Mouse (Mus musculus): Measurements from ENCODE around the gene Mvb12b. TPM values are rescaled to one million over a fixed set of nuclear protein-coding genes. Genes with fewer than 3 reads are reported as not detected.

The Mvb12b gene
- total RNA-seq, 2 experiments from 2014 or later = 19.7 to 22.7 TPM

GRCm38 (mm10) chr2:33729701-33730100 lies 158.0 kb downstream of the Mvb12b start:
- DNase-seq = no peak

GRCm38 (mm10) chr2:33727199-33727598 lies 160.5 kb downstream of the Mvb12b start:
- DNase-seq = no peak

DNA sequence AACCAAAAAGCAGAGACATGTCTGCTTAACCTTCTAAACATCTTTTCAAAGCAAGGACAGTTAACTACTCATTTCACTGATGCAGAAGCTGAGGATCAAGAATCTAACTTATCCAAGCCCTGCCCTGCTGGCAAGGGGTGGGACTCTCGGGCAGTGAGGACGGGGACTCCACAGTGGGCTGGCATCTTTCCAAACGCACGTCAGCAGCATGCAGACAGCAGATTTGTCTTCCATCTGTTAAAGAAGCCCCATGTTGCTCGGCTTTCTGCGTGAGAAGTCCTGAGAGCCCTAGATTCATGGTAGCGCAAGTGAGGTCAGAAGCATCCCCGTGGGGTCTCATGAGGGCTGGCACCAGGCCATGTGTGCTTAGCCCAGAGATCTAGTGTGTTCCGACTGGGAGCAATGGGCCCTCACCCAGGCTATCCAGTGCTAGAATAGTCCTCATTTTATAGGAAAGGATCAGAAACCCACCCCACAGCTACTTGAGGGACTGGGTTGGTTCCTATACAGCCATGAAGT lies 167.3 kb downstream of the Mvb12b start:
- no peak for DNase-seq

GRCm38 (mm10) chr2:33719339-33720066 lies 168.2 kb downstream of the Mvb12b start:
- no peak for DNase-seq

DNA sequence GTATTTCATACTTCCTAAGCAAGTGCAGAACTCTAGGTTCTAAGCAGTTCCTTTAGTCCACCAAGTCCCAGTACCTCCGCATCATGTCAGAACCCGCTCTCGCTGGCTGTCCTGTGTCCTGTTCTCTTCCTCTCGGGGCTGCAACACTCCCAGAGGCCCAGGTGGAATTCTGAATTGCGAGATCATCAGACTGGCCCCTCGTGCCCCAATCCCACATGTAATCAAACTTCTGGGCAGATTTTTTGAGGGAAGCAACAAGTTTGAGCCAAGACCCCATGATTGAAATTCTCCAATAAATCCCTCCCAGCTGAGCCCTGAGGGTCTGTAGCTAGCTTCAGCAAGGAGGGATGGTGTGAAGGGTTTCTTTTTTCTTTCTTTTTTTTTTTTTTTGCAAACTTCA lies 169.2 kb downstream of the Mvb12b start:
- DNase-seq = no peak

DNA sequence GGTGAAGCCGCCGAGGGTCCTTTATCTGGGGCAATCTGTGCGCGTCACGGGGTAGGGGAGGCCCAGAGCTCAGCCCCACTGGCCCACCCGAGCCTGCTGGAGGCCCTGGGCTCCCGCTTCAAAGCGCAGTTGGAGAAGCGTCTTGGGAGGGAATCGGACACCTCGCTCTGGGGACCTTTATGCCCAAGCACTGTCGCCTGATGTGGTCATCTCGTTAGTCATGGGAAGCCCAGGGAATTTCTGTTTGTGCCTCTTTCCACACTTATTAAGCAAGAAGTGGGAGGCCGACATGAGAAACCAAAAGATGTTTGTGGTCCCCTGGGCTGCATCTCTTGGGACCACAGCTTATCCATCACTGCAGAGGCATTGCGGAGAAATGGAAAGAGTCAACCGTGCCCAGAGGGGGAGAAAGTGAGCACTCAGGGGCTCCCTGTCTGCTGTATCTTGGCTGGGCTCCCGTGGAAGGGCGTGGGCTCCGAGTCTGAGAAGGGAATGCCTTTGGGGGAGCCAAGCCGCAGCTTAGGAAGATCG lies 169.9 kb downstream of the Mvb12b start:
- DNase-seq = no peak

DNA sequence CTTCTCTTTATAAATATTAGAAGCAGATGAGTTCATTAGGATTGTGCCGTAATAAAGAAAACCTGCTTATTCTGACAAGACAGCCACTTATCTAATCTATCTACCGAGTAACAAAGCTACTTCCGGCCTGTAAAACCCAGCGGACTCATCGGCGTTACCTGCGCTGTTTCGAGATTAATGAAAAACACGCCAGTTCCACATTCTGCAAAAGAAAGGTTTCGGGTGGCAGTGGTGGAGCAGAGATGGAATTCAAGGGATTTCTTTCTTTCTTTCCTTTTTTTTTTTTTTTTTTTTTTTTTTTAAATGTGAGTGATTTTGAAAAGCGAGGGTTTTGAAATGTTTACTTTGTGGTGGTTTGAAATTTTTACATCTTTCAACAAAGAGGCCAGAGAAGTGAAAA lies 170.4 kb downstream of the Mvb12b start:
- no peak for DNase-seq

- no peak for DNase-seq
These were observed 170.9 kb downstream of the Mvb12b start for GRCm38 (mm10) chr2:33716878-33717277.

- DNase-seq = no peak
These were observed 172.8 kb downstream of the Mvb12b start for GRCm38 (mm10) chr2:33714932-33715331.

- no peak for DNase-seq
These were observed 174.0 kb downstream of the Mvb12b start for GRCm38 (mm10) chr2:33713580-33714260.

- DNase-seq = no peak
These were observed 174.9 kb downstream of the Mvb12b start for GRCm38 (mm10) chr2:33712811-33713210.

DNA sequence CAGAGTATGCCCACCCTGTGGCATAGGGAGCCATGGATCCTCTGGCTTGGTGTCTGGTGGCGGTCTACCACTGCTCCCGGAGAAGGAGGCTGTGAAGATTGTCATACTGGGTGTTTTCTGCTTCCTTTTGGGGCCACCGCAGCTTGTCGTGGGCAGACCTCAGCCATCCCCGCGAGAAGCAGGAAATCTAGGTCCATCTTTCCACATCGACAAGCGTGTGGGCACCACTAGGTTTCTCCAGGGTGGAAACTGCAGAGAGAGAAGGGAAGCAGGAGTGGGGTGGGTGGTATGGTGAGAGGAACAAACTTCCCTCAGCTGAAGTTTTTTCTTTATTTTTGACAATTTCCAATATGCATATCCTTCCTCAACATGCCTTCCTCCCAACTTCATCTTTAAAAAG lies 178.9 kb downstream of the Mvb12b start:
- no peak for DNase-seq

GRCm38 (mm10) chr2:33708096-33708495 lies 179.7 kb downstream of the Mvb12b start:
- no peak for DNase-seq

DNA sequence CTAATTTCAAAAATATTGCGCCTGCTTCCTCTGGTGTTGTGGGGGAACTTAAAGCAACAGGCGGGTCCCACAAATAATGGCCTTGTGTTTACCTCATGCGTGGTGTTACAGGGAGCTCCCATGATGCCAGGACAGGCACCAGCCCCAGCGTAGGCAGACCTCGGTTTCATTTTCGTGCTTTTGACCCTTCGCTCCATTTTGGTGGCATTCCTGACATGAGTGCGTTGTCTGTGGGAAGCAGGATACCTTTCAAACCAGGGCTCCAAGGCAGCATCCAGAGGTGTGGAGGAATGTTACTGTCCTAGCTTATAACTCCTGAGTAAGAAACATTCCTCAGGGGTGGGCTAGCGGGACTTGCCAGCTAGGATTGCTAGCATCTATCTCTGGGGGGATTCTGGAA lies 181.3 kb downstream of the Mvb12b start:
- DNase-seq = no peak

DNA sequence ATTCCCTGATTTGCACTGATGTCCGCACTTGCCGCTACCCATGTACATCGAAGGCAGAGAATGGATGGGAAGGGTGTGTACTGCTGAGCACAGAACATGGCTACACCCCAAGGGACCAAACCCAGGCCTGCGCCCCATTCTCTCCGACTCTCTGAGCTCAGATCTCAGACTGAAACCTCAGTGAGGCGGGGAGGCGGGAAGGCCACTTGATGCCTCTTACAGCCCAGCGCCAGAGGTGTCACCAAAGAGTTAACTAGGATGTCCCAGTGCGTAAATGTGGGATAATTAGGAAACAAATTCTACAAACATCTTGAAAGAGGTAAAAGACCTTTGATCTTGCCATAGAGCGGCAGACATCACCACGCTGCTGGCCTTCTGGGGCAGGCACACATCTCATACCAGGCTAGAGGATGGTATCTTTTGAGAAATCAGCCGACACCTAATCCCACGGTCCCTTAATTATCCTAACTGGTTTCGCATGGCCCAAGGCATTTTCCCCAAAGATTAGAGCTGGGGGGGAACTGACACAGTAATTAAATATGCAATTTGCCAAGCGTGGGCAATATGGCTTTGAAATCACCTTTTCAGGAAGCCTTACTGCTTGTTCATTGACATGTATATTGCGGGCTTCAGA lies 181.9 kb downstream of the Mvb12b start:
- no peak for DNase-seq

GRCm38 (mm10) chr2:33703286-33703685 lies 184.5 kb downstream of the Mvb12b start:
- no peak for DNase-seq

- peak; percentile 86 to 87 for DNase-seq
These were observed 185.0 kb downstream of the Mvb12b start for GRCm38 (mm10) chr2:33702705-33703104.

- no peak for DNase-seq
These were observed 186.3 kb downstream of the Mvb12b start for GRCm38 (mm10) chr2:33701446-33701815.

DNA sequence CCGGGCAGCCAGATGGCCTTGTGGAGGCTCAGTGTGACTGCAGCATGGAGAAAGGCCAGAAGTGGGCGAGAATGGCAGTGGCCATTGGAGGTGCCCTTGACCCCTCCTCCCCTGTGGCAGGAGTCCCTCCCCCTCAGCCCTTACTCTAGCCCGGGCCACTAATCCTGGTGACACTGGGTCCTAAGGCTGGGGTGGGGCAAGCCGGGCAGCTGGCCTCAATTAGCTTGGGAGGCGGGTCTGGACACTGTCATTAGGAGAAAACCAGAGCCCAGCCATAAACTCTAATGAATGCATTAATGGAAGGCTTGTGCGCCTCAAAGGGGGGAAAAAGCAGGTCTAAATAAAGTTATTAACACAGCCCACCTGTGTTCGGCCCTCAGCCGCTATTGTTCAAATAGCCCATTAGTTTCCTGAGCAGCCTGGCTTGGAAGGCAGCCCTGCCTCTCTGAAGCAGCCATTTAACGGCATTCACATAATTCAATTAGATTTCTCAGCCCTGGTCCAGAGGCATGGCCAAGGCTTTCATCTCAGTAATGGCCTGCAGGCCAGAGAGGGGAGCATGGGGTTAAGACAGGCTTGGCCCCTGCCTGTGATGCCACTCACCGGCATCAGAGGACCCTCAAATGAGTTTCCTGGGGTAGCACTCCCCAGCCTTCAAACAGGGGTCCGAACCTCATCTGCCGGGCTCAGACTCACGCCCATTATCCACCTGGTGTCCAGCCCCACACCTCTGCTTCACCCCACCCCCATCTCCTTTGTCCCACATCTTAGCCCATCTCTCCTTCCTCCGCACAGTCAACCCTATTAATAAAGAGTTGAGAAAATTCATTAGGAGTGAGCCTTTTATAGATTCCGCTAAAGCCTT lies 186.9 kb downstream of the Mvb12b start:
- peak; percentile 44 to 56 for DNase-seq

- DNase-seq = no peak
These were observed 188.8 kb downstream of the Mvb12b start for GRCm38 (mm10) chr2:33698898-33699297.

- DNase-seq = no peak
These were observed 191.3 kb downstream of the Mvb12b start for GRCm38 (mm10) chr2:33696428-33696827.

DNA sequence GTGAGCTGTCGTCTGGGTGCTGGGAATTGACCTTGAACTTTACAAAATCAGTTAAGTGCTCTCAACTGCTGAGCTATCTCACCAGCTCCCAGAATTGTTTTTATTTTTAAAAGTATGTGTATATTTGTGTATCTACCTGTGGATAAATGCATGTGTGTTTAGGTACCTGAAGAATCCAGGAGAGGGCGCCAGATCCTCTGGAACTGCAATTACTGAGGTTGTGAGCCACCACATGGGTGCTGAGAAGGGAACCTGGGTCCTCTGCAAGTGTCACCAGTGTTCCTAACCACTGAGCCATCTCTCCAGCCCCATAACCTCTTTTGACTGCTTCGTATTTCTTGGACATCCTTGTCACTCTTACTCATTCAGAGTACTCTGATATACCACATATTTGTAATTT lies 193.8 kb downstream of the Mvb12b start:
- no peak for DNase-seq

Measured in adrenal gland, postnatal 36 days (tissue).